Mouse (Mus musculus) CH12F3 (cell line): ENCODE measurements around the gene Cd164.
"Not testable (repeated sequence)": the region's sequence is repeated elsewhere in the genome, so short reads cannot be mapped to it uniquely, and the experiment has no call there.

Source experiments
- in situ Hi-C: fragments of 300-500 bp; cut with MboI; formaldehyde crosslinking; loops from 2 replicates; pipeline ENCODE4 v1.14.3; 2020; ENCODE audit warnings: low sequenced_read_pairs

Gene Cd164

DNA sequence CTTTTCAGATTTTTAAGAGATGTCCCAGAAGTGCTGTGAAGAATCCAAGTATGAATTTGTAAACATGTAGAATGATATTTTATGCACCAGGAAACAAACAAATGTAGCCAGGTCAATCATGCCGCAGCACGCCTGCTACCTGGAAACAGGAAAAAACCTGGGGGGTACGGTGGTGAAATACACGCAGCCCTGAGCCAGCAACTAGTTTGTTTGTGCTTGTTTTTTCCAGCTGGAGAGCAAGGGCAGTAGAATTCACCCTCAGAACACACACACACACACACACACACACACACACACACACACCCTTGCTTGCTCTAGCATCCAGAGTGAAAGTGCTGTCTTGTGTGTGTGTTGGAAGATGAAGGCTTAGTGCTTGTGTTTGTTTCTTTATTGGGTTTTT, 28.1 kb upstream of the Cd164 start:
- in situ Hi-C loops: no loop called here

DNA sequence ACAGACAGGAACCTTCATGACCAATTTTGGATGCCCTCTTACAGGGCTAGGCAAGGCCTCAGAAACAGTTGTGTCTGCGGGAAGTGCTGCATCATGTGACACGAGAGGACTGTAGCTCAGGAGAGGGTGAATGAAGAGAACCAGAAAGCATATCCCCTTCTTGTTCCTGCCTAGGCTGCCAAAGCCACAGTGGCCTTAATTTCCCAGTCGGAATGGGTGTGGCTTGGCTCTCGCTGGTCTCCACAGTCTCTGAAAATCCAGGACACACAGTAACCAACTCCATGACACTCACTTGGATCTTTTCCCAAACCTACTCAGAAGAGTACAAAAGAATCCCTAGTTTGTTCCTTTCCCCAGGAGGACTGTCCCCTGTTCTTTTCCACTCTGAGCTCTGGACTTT, 18.3 kb upstream of the Cd164 start:
- in situ Hi-C loops: no loop called here

DNA sequence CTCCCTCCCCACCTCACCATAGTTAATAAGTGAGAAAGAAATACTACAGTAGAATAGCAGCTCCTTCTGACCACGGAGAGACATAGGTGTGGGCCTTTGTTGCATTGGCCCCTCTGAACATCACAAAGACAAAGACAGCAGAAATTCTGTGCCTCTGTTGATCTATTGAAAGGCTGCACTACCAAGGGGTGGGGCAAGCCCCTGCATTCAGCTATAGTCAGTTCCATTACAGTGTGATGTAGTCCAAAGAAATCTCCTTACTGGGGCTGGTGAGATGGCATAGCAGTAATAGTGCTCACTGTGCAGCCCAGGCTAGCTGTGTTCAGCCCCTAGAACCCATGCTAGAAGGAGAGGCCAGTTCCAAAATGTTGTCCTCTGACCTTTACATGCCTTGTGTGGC, 14.2 kb upstream of the Cd164 start:
- in situ Hi-C loops: no loop called here

DNA sequence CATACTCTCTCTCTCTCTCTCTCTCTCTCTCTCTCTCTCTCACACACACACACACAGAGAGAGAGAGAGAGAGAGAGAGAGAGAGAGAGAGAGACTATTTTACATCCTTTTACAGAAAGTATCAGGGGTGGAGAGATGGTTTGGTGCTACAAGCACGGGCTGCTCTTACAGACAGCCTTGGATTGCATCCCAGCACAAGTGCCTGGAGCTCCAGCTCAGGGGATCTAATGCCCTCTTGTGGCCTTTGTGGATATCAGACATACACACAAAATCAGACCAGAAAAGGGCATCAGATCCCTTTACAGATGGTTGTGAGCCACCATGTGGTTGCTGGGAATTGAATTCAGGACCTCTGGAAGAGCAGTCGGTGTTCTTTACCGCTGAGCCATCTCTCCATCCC, 13.8 kb upstream of the Cd164 start:
- in situ Hi-C loops: not testable (repeated sequence)

DNA sequence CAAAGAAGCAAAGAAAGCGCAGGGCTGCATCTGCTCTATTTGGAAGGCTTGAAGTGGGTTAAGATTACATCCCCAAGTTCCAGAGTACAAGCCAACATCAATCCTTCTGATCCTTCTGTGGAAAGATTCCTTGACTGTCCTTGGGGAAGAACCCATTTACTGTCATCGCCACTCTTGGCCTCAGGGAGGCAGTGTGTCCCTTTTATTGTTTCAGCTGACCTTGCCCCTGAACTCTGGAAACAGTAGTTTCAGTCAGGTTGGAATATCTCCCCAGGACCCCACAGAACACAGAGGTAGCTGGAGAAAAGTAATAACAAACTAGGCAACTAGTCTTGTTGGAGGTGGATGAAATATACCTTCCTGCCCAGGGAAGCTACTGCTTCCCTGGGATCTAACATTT, 10.1 kb upstream of the Cd164 start:
- in situ Hi-C loops: no loop called here

DNA sequence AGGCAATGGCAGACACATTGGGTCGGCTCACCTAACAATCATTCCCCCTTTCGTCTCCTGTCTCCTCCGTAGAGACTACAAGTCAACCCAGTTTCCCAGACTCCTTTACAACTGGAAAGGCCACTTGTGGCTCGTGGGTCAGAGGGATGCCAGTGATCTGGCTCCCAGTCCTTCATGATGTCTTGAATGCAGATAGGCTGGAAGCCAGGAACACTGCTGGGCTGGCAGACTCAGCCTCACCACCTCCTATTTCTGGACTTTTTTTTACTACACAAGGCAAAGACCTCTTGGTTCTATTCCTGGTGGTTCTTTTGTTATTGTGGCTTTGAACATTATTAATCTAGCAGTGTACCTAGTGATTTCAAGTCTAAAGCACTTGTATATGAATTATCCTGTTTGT, 4.9 kb upstream of the Cd164 start:
- in situ Hi-C loops: loop anchor here (10.0 kb wide), 1 partner anchor 780 kb away; no protein-coding TSS in a partner anchor

DNA sequence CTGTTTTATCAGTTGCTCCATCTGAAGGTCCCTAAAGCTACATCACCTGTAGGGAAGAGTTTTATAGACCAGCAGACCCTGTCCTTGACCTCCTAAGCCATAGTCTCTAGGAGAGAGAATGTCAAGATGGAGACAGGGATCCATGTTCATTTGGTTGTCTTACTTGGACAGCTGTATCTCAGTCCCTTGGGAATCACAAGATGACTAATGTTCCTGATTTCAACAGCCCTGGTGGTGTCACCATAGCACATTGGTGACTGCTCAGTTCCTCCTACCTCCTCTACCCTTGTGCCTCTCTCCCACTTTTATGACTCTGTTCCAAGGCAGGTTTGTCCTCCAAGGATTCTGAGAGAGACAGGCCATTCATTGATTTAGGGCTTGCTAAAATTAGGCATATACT, 4.3 kb upstream of the Cd164 start:
- in situ Hi-C loops: loop anchor here (5.0 to 10.0 kb wide), 2 partner anchors 167 to 780 kb away; no protein-coding TSS in a partner anchor

DNA sequence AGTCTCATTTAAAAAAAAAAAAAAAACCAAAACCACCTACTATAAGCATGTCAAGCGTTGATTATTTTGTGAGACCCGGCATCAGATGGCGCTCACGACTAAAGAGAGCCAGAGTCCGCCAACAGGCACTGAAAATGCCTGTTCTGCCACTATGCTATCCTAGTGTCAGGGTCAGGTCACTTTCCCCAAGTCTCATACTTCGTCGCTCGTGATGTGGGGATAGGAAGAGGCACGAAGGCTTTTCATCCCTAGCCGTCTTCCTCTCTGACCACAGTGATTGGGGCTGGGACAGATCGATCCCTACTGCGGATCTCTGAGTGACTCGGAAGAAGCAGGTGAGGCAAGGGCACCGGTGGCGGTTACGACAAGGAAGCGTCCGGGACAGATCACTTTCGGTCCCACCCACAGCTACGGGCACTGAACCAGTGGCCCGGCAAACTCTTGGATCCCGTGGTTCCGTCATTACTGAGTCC, 670 bp upstream of the Cd164 start:
- in situ Hi-C loops: loop anchor here (5.0 to 10.0 kb wide), 2 partner anchors 164 to 776 kb away; no protein-coding TSS in a partner anchor

DNA sequence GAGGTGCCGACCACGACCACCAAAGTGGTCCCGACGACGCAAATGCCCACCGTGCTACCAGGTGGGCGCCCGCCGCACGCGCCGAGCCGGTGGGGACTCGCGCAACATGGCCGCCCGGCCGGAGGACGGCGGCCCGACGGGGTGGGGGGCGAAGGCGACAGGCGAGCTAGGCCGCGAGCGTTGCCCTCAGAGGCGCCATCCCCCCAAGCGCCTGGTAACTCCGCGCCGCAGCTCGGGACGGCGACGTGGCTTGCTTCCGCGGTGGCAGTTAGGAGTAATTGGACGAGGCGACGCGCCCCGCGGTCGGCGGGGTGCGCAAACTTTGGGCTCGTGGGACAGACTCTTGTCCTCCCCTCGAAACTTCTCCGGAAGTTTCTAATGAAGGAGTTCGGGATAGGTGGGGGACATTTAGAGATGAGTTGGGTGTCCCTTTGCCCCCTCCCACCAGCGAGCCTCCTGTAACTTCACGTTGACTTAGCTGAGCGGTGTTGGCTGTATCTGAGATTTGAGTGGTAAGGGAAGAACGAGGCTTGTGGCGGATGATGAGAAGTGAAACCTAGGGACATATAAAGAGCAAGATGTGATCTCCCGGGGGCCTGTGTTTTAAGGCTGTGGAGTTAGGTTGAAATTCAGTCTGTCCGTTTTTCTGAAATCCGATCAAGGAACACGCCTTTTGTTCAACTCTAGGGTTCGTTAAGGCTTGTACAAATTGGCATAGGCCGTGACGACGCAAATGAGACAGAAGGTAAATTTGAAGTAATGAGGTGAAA, 611 bp downstream of the Cd164 start:
- in situ Hi-C loops: loop anchor here (5.0 to 10.0 kb wide), 2 partner anchors 162 to 775 kb away; no protein-coding TSS in a partner anchor

DNA sequence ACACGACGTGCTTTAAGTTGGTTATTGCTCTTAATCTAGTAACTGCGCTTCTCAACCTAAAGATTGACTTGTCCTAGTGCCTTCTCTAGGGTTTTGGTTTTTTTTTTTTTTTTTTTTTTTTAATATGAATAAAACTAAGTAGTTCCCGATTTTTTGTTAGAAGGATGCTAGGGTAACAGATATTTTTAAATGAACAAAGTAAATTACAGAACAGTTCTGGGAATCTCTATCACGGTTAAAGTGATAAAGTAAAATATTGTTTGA, 1.1 kb downstream of the Cd164 start:
- in situ Hi-C loops: no loop called here

DNA sequence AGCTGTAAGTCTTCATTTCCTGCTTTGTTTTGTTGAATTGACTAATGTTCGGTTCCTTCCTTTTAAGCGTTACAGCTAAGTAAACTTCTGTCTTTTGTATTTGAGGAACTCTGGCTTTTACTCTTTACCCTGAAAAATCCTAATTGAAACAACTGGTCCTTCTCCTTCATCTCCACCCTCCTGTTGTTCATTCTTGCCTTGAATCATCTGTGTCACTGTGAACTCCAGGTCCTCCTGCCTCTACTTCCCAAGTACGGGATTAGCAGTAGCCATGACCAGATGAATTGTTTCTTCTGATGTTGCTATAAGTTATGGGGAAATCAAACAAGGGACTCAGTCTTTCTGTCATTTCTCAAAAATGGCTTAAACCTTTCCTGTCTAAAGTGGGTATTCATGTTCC, 4.2 kb downstream of the Cd164 start:
- in situ Hi-C loops: no loop called here

DNA sequence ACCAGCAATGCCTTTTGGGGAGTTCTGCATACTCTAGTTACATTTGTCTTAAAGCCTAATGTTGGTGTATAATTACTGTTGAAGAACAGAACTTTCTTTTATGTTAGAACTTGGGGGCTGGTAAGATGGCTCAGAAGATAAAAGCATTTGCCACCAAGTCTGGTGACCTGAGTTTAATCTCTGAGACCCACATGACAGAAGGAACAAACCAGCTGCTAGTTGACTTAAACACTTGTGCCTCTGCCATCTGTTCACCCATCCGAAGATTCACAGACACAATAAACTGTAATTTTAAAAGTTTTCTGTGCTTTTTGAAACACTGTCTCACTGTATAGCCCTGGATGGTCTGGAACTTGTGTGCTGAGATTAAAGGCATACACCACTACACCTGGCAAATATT, 6.5 kb downstream of the Cd164 start:
- in situ Hi-C loops: no loop called here

DNA sequence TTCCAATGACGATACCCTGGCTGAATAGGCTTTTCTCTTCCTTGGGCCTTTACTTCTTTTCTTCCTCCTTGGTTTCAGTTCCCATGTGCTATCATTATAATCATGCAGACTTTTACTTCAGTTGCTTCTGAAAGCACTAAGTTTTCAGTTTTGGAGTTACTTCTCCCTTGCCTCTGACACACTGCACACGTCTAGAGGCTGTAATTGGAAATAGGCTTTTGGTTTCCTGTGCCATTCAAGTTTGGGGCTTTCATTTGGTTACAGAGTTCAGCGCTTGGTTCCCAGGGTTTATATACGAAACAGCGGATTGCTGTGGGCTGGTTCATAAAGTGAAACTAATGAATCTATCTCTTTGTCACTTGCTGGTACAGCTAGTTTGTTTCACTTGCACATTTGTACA, 10.8 kb downstream of the Cd164 start:
- in situ Hi-C loops: no loop called here

DNA sequence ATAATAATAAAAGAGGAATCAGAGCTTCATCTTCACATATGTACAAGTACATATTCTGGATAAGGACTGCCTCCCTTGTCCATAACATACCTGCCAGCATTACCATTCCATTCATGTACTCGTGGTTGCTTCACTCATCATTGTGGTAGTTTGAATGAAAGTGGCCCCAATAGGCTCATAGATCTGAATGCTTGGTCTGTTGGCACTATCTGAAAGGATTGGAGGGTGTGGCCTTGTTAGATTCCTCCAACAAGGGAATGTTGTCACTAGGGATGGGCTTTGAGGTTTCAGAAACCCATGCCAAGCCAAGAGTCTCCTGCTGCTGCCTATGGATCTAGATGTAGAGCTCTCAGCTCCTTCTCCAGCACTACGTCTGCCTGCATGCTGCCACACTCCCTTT, 16.8 kb downstream of the Cd164 start:
- in situ Hi-C loops: no loop called here

DNA sequence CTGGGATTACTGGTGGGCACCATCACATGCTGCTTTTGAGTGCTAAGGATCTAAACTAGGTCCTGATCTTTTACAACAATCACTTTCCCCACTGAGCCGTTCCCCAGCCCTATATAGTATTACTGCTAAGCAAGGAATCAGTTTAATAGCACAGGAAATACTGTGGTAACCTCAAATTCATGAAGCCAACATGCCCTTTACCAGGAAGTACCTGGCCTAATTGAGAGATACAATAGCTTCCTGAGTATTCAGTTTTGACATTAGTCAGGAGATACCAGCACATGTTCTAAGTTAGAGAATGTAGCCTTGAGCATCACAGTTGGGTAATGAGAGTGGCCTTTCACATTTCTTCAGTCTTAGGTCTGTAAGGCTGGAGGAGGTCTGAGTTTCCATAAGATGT, 17.5 kb downstream of the Cd164 start:
- in situ Hi-C loops: no loop called here

DNA sequence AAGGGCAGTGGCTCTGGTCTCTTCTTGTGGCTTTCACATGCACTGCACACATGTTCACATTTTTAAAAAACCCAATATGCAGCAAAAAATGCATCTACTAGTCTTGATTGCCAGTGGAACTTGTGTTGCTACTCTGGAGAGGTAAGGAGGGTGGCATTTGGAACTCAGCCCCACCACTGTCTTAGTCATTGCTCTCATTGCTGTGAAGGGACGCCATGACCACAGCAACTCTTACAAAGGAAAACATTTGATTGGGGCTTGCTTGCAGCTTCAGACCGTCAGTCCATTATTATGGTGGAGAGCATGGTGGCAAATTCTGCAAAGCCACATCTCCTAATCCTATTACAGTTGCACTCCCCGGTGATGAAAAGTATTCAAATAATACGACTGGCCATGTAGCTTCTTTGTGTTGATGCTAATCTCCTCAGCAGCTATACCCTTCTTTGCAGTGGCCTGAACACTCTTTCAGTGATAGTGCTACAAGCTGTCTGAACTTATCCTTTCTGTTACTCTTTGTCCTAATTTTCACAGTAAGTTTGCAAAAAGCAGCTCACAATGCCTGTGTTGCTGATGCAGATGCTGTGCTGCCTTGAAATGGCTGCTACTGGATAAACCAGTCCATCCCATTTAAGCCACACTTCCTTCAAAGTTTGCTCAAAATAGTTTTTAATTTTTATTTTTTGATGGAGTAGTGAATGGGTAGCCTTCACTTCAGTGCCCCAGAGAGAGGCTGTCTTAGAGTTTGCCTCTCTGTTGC, 18.2 kb downstream of the Cd164 start:
- in situ Hi-C loops: no loop called here

DNA sequence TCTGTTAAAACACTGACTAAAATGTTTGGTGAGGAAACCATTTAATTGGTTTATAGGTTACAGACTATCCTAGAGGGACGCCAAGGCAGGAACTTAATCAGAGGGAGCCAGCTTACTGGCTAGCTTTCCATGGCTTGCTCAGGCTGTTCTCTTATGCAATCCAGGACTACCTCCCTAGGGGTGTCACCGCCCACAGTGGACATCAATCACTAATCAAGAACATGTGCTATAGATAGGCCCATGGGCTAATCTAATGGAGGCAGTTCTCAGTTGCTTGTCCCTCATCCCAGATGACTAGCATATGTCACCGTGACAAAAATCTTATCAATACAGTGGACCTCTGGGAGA, 18.7 kb downstream of the Cd164 start:
- in situ Hi-C loops: no loop called here

DNA sequence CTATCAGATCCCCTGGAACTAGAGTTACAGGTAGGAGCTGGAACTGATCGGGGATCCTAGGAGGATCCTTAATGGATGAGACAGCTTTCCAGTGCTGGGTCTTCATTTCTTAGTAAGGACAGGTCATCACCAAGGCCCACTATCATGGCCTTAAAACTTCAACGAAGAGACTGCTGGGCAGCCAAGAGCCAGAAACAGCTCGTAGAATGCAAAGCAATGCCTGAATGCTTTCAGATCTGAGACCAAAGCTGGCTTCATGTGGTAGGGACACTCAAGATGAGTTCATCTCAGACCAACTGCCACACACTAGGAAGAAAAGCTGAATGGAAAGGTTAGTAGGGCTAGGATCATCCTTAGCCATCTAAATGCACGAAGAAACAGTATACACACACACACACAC, 19.8 kb downstream of the Cd164 start:
- in situ Hi-C loops: no loop called here

DNA sequence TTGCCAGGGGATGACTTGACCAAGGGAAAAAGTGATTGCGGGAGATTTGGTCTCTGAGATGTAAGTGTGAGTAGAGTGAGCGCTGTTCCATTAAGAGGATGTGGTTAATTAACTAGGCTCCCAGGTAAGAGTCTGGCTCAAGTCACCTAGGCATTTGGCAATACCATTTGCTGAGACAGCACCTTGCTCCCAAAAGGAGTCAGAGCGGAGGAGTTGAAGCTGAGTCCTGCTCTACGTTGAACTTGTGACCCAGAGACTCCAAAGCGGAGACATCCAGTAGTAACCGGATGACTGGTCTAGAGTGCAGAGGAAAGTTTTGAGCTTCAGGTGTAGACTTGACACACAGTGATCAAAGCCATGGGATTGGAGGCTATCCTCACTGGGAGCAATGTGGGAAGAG, 22.8 kb downstream of the Cd164 start:
- in situ Hi-C loops: no loop called here

DNA sequence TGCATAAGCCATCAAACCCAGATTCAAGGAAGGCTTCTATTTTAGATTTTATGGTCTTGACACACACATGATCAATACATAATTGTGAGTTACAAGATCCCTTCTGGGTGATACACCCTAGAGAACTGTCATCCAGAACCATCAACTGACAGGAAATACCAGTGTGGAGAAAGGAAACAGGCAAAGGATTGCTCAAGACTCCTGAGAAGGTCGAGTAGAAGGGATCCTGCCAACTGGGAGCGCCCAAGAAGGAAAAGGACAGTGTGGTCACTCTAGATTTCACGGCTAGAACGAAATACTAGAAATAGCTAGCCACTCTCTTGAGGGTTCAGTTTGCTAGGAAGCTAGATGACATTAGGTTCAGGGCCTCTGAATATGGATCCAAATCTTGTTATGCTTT, 24.2 kb downstream of the Cd164 start:
- in situ Hi-C loops: no loop called here

DNA sequence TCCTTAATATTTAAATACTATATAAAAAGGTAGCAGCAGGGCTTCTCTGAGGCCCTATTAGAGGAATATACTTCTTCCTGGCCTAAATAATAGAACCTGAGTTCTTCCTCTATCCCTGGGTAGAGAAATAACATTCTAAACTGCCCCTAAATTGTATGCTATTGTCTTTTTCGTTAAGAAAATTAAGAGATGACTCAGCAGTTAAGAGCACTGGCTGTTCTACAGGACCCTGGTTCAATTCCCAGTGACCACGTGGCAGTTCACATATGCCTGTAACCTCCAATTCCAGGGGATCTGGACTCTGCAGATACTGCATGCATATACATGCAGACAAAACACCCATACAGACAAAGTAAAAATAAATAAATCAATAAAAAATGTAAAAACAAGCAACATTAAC, 24.6 kb downstream of the Cd164 start:
- in situ Hi-C loops: no loop called here

DNA sequence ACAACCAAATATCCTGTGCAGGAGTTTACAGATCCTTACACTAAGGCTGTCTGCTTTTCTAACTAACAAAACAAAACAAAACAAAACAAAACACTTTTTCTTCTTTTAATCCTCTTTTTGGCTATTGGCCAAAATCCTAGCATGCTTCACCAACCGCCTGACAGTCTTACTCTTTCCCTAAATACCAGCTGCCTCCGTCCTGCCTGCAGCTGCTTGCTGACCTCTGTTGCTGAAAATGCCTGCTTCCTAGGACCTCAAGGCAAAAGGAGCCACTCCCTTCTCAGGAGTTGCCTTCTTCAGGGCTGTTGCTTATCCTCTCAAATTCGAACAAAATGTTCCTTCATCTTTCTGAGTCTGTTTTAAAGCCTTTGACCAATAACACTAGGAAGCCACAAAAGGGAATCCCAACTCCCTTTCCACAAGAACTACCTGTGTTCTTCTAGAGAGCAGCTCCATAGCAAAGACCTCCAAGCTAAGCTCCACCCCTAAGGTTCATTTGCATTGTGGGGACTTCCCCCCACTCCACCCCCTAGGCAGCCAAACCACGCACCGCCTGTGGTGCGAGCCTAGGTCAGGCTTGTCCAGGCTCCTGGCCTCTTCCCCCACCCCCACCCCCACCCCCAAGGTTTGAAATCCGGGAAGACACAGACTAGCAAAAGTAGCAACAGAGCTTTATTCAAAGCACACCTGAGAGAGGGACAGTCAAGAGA, 25.4 kb downstream of the Cd164 start:
- in situ Hi-C loops: no loop called here
